Mouse (Mus musculus) embryonic facial prominence, embryonic 14.5 days (tissue): Measurements from ENCODE around the gene Hoxc9. TPM values are rescaled to one million over a fixed set of nuclear protein-coding genes. Genes with fewer than 3 reads are reported as not detected.

Source experiments
- ATAC-seq: fragments of 200-750 bp; cut with Nextera tagmentation; 2 replicates; pipeline ENCODE4 v1.8.0; 2017; ENCODE audit warnings: low read depth, moderate number of reproducible peaks, moderate TSS enrichment
- DNase-seq: peaks from one replicate; pipeline ENCODE4 v3.0.0-alpha.2; 2015; ENCODE audit warnings: low spot score
- H3K27ac ChIP-seq: fragments of 300-500 bp; sonication (generic); replicated peaks from 2 replicates; pipeline ENCODE4 v1.5.1; 2014; ENCODE audit warnings: low read depth, mild to moderate bottlenecking, low read length, moderate library complexity
- H3K27me3 ChIP-seq: fragments of 300-500 bp; sonication (generic); replicated peaks from 2 replicates; pipeline ENCODE4 v1.6.1; 2014; ENCODE audit warnings: low read length; ENCODE audit not compliant: control insufficient read depth, insufficient read depth
- H3K36me3 ChIP-seq: fragments of 300-500 bp; sonication (generic); 2 replicates; pipeline ENCODE4 v1.6.1; 2014; ENCODE audit warnings: low read length, mixed read lengths; ENCODE audit not compliant: control insufficient read depth, insufficient read depth
- H3K4me1 ChIP-seq: fragments of 300-500 bp; sonication (generic); 2 replicates; pipeline ENCODE4 v1.6.1; 2014; ENCODE audit warnings: antibody characterized with exemption, low read length; ENCODE audit not compliant: control insufficient read depth, insufficient read depth
- H3K4me2 ChIP-seq: fragments of 300-500 bp; sonication (generic); 2 replicates; pipeline ENCODE4 v1.6.1; 2014; ENCODE audit warnings: low read depth, mild to moderate bottlenecking, low read length, moderate library complexity, mixed read lengths
- H3K4me3 ChIP-seq: fragments of 300-500 bp; sonication (generic); 2 replicates; pipeline ENCODE4 v1.5.1; 2014; ENCODE audit warnings: low read depth, mild to moderate bottlenecking, low read length
- H3K9ac ChIP-seq: fragments of 300-500 bp; sonication (generic); 2 replicates; pipeline ENCODE4 v1.6.1; 2014; ENCODE audit warnings: low read depth, mild to moderate bottlenecking, low read length, moderate library complexity, mixed read lengths
- H3K9me3 ChIP-seq: fragments of 300-500 bp; sonication (generic); 2 replicates; pipeline ENCODE4 v1.6.1; 2016; ENCODE audit warnings: low read length; ENCODE audit not compliant: control insufficient read depth
- WGBS: fragments of 180-500 bp; shearing (Covaris S2); extraction: QIAGEN DNeasy Blood & Tissue Kit; methylation state at CpG from one replicate; pipeline ENCODE4 v1.1.7; 2014; 5-methylcytosine and 5-hydroxymethylcytosine counted together
- microRNA counts: library from miRNA; unstranded; fragments of <30 nt; microRNA quantifications from one replicate; lab custom pipeline; 2017
- microRNA-seq: library from miRNA; unstranded; fragments of <30 nt; microRNA quantifications from one replicate; pipeline ENCODE4, GENCODE M21; 2016; ENCODE audit warnings: borderline number of aligned reads
- polyA plus RNA-seq: library from polyadenylated mRNA; unstranded; fragments of >200 nt; fragmentation: Nextera tagmentation; extraction: Ambion mirVana; gene quantifications from 2 replicates; pipeline ENCODE4 v1.2.1, GENCODE M21; 2014

The Hoxc9 gene
- polyA plus RNA-seq, 1 experiment from 2014 or later = not detected

GRCm38 (mm10) chr15:103028916-103029512 is 52.8 kb downstream of the Hoxc9 start:
- H3K4me2 ChIP-seq = no peak overlapping the region
- H3K27me3 ChIP-seq = peaks cover 99% of the 10 kb centered on the region
- no peaks in the 10 kb centered on the region for H3K9me3 ChIP-seq
- no peak overlapping the region for H3K27ac ChIP-seq
- no peak overlapping the region for H3K4me3 ChIP-seq
- DNase-seq = no peak
- WGBS = 15% methylated on average over 9 of the region's 9 CpGs
- no peaks in the 10 kb centered on the region for H3K36me3 ChIP-seq
- ATAC-seq = no peak
- H3K9ac ChIP-seq = no peak overlapping the region
- H3K4me1 ChIP-seq = no peaks in the 10 kb centered on the region

- WGBS = 10% methylated on average over 8 of the region's 8 CpGs
- no peaks in the 10 kb centered on the region for H3K4me1 ChIP-seq
- H3K9ac ChIP-seq = no peak overlapping the region
- no peaks in the 10 kb centered on the region for H3K36me3 ChIP-seq
- peaks cover 99% of the 10 kb centered on the region for H3K27me3 ChIP-seq
- H3K27ac ChIP-seq = no peak overlapping the region
- DNase-seq (no peak), ATAC-seq (no peak)
- no peak overlapping the region for H3K4me2 ChIP-seq
- no peaks in the 10 kb centered on the region for H3K9me3 ChIP-seq
- no peak overlapping the region for H3K4me3 ChIP-seq
Observed at GRCm38 (mm10) chr15:103030142-103030541, 53.9 kb downstream of the Hoxc9 start.

GRCm38 (mm10) chr15:103032167-103032566 is 55.9 kb downstream of the Hoxc9 start:
- Histone ChIP-seq H3K27me3 (peaks cover 99% of the 10 kb centered on the region), H3K9ac (no peak overlapping the region), H3K9me3 (no peaks in the 10 kb centered on the region), H3K4me1 (no peaks in the 10 kb centered on the region), H3K4me2 (no peak overlapping the region), H3K36me3 (no peaks in the 10 kb centered on the region), H3K4me3 (no peak overlapping the region), H3K27ac (no peak overlapping the region)
- no CpG with 5 or more reads among the region's 3 CpGs for WGBS
- ATAC-seq (no peak), DNase-seq (no peak)

GRCm38 (mm10) chr15:103032646-103033575 is 56.7 kb downstream of the Hoxc9 start:
- no peak overlapping the region for H3K9ac ChIP-seq
- H3K27me3 ChIP-seq = peaks cover 99% of the 10 kb centered on the region
- no peak for DNase-seq
- no peaks in the 10 kb centered on the region for H3K4me1 ChIP-seq
- 2% methylated on average over 26 of the region's 26 CpGs for WGBS
- no peak overlapping the region for H3K27ac ChIP-seq
- no peak overlapping the region for H3K4me3 ChIP-seq
- no peak for ATAC-seq
- no peaks in the 10 kb centered on the region for H3K36me3 ChIP-seq
- H3K9me3 ChIP-seq = no peaks in the 10 kb centered on the region
- no peak overlapping the region for H3K4me2 ChIP-seq

GRCm38 (mm10) chr15:103034043-103034806 is 58.0 kb downstream of the Hoxc9 start:
- no peak overlapping the region for H3K27ac ChIP-seq
- peak overlapping the region; percentile 27 for H3K4me3 ChIP-seq
- H3K9me3 ChIP-seq = no peaks in the 10 kb centered on the region
- DNase-seq (no peak), ATAC-seq (peak; percentile 62; the same call in 1 of the 2 replicates)
- H3K4me1 ChIP-seq = no peaks in the 10 kb centered on the region
- no peaks in the 10 kb centered on the region for H3K36me3 ChIP-seq
- no peak overlapping the region for H3K9ac ChIP-seq
- WGBS = 1% methylated on average over 24 of the region's 24 CpGs
- H3K4me2 ChIP-seq = peak overlapping the region; percentile 46
- peaks cover 99% of the 10 kb centered on the region for H3K27me3 ChIP-seq

MicroRNAs encoded within 50 kb of the gene (microRNA counts, 519-probe panel; counts per million panel counts)
- microRNA mmu-miR-615-3p (lab: Ali Mortazavi, UCI) (19.3 counts per million), microRNA mmu-miR-615-5p (lab: Ali Mortazavi, UCI) (19.3 counts per million)

Small RNA genes within 50 kb of the gene (microRNA-seq; reads per million reads assigned to microRNA genes)
- 2.7 reads per million, percentile 13 among the genes with 10 or more reads in this experiment for gene Mir196a-2
- gene Mir615 = 98.9 reads per million, percentile 51 among the genes with 10 or more reads in this experiment

Other genes starting within 250 kb of the Hoxc9 start
- gene Hoxc13, start 55.3 kb upstream of the Hoxc9 start, polyA plus RNA-seq = 0.89 and 1.1 TPM in 2 replicates
- gene Hoxc12, start 39.7 kb upstream of the Hoxc9 start, polyA plus RNA-seq = not detected in 2 replicates
- gene Hoxc11, start 22.0 kb upstream of the Hoxc9 start, polyA plus RNA-seq = not detected in 2 replicates
- gene Hoxc10, start 9.6 kb upstream of the Hoxc9 start, polyA plus RNA-seq = not detected in 2 replicates
- 0.96 and 2.8 TPM in 2 replicates for gene Hoxc5, start 9.0 kb upstream of the Hoxc9 start, polyA plus RNA-seq
- 0.14 TPM in 1 of 2 replicates, not detected in the other for gene Hoxc8, start 14.2 kb downstream of the Hoxc9 start, polyA plus RNA-seq
- gene Hoxc6, start 21.8 kb downstream of the Hoxc9 start, polyA plus RNA-seq = 0.25 and 0.93 TPM in 2 replicates
- gene Hoxc4, start 42.5 kb downstream of the Hoxc9 start, polyA plus RNA-seq = 2.5 and 4.0 TPM in 2 replicates
- 14.9 and 18.4 TPM in 2 replicates for gene Smug1, start 190.7 kb downstream of the Hoxc9 start, polyA plus RNA-seq